Mouse (Mus musculus) C2C12 (cell line): ENCODE data around the gene Gm21970.

Source experiments
- CEBPB ChIP-seq: IDR thresholded peaks from one replicate; pipeline ENCODE4 v1.6.1; 2011; ENCODE audit warnings: low read depth, mild to moderate bottlenecking, control low read depth, moderate library complexity
- CTCF ChIP-seq: IDR thresholded peaks from one replicate; pipeline ENCODE4 v1.5.1; 2011; ENCODE audit not compliant: control insufficient read depth, insufficient read depth, insufficient read length
- FOSL1 ChIP-seq: IDR thresholded peaks from one replicate; pipeline ENCODE4 v1.8.0; 2011; ENCODE audit warnings: mild to moderate bottlenecking, low read length; ENCODE audit not compliant: poor library complexity, insufficient read depth, severe bottlenecking
- MAX ChIP-seq: IDR thresholded peaks from one replicate; pipeline ENCODE4 v1.6.1; 2011; ENCODE audit warnings: mild to moderate bottlenecking, control low read depth
- MYOD1 ChIP-seq: IDR thresholded peaks from one replicate; pipeline ENCODE4 v1.6.1; 2011; ENCODE audit warnings: low read depth; ENCODE audit not compliant: control insufficient read depth, insufficient read length
- MYOG ChIP-seq: IDR thresholded peaks from one replicate; pipeline ENCODE4 v1.6.1; 2011; ENCODE audit not compliant: control insufficient read depth, insufficient read length; ENCODE audit errors: extremely low read depth
- USF1 ChIP-seq: IDR thresholded peaks from one replicate; pipeline ENCODE4 v1.6.1; 2011; ENCODE audit warnings: low read depth, mild to moderate bottlenecking, control low read depth, moderate library complexity

- no peak for TF ChIP-seq MAX
- TF ChIP-seq CTCF, result no peak
- no peak for TF ChIP-seq USF1
- no peak for TF ChIP-seq MYOG
- TF ChIP-seq MYOD1, result no peak
- no peak for TF ChIP-seq CEBPB
- no peak for TF ChIP-seq FOSL1
These were observed 43.3 kb upstream of the Gm21970 start for GRCm38 (mm10) chr16:91348264-91348565.
